Mouse (Mus musculus): ENCODE results near the gene Bnipl. TPM values are rescaled to one million over a fixed set of nuclear protein-coding genes. Genes with fewer than 3 reads are reported as not detected.
"Not testable (repeated sequence)": the region's sequence is repeated elsewhere in the genome, so short reads cannot be mapped to it uniquely, and the experiment has no call there.

Gene Bnipl
- total RNA-seq, 1 experiment from 2014 or later, result not detected

DNA sequence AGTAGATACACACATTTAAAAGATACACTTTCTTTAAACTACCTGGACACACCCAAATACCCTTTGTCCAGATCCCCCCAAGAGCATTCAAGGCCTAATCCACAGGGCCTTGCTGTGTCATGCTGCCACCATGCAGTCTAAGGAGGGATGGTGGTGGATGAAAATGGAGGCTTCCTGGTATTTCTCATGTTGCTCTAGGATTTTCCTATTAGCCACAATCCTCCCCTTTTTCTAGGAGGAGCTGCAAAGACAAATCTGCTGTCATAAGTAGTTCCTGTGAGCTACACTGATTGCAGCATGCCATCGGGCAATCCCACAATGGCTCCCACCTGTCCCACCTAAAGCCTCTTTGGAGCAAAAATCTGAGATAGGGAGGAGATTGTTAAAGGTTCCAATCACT, 23.8 kb downstream of the Bnipl start:
- no peak for ATAC-seq (ENCODE audit: extremely low read depth, insufficient number of reproducible peaks, low FRiP score, poor library complexity, severe bottlenecking)

DNA sequence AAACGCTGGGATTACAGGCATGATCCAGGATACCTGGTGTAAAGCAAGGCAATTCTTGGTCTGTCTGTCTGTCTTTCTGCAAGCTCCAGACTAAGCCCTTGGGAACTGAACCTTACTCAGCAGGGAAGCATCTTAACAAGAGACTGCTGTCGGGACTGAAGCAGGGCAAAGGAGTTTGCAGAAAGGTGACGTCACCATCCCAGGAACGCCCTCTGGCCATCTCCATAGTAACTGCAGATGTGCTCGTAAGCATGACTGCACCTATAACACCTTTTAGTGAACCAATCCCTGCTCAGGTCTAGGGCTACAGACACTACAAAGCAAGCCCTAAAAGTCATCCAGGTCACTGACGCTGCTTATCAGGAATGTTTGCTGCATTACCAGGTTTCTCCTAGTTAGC, 26.7 kb downstream of the Bnipl start:
- no peak for ATAC-seq (ENCODE audit: extremely low read depth, insufficient number of reproducible peaks, low FRiP score, poor library complexity, severe bottlenecking)

DNA sequence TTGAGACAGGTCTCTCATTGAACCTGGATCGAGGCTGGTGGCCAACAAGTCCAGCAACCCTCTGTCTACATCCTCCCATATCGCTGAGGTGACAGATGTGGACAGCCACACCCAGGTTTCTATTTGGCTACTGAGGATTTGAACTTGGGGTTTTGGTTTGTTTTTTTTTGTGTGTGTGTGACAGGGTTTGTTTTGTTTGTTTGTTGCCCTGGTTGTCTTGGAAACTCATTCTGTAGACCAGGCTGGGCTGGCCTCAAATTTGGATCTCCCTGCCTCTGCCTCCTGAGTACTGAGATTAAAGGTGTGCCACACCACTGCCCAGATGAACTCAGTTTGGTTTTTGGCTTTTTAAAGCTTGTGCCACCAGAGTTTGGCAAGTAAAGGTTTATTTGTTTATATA, 28.0 kb downstream of the Bnipl start:
- ATAC-seq (ENCODE audit: extremely low read depth, insufficient number of reproducible peaks, low FRiP score, poor library complexity, severe bottlenecking), result no peak

DNA sequence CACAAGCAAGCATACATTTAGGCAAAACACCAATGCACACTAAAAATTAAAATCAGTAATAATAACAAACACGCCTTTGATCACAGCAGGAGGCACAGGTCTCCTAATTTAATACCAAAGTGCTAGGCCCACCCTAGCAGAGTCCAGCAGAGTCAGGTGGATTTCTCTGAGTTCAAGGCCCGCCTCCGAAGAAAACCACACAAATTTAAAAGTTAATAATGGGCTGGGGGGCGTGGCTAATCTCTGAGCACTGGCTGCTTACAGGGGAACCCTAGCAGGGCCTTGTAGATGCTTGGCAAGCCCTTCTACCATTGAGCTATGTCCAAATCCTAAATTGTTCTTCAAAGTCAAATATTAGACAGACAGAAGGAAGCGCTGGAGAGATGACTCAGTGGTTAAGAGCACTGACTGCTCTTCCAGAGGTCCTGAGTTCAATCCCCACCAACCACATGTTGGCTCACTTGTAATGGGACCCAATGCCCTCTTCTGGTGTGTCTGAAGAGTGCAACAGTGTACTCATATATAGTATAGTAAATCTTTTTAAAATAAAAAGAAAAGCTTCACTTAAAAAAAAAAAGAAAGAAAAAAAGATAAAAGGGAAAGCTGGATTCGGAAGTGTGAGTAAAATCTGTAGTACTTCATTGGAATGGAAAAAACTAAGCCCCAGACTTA, 32.4 kb downstream of the Bnipl start:
- ATAC-seq (ENCODE audit: extremely low read depth, insufficient number of reproducible peaks, low FRiP score, poor library complexity, severe bottlenecking), result no peak

DNA sequence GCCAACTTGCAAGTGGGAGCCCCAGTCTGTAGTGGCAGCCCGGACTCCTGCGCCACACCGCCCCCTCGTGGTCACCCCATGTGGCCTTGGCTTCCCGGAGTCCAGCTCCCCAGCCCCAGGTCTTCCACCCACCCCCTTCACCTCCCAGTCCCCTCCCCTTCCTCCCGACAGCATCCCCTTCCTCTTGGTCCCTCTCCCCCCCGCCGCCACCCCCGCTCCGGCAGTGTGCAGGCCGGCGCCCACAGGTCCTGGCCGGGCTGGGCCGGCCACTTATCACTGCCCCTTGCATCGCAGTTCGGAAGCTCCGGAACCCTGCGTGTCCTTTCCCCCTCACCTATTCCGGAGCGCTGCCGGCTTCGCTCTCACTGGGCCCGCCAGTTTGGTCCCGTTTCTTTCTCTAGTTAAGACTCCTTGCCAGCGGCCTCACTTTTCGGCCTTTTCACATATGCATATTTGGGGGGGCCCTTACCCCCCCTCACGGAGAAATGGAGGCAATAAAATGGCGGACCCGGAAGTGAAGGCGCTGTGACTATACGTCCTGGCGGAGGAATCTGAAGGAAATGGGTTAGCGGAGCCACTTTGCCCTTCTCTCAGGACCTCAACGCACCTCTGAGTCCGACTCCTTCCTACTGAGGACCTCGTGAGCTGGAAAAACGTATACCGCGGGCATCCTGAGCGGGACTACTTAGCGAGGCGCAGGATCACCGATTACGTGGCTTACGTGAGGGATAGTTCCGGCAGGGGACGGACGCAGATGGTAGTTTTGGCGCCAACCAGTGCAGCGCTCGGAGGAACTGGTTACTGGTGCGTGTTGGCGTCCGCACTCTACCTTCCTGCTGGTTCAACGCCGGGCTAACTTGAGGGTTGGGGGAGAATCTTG, 33.5 kb downstream of the Bnipl start, which contains the start of gene Gabpb2:
TSS of gene Gabpb2 (minus strand) at position 662 of the 880 bp plus-strand sequence.
- peak; percentile 83 for ATAC-seq (ENCODE audit: extremely low read depth, insufficient number of reproducible peaks, low FRiP score, poor library complexity, severe bottlenecking)

DNA sequence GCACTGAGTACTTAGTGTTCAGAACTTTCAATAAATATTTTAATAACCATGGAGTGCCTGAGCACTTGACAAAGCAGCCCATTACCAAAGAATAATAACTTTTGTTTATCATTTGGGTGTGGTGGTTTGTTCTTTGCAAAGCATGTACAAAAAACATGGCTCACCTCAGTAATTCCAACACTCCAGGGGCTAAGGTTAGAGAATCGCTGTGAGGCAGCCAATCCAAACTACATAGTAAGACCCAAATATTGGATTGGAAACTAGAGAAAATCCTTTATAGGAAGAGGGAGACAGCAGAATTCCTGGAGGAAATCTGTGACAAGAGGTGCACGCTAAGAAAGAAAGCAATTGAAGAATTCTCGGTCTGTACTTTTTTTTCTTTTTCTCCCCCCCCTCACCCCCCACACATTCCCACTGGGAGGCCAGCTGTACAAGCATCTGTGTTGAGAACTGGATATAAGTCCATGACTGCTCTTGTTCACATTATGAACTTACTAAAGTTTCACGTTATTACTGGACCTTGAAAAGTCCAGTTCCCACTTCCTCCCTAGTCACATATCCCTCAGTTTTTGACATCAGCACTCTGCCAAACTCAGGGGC, 34.2 kb downstream of the Bnipl start:
- no peak for ATAC-seq (ENCODE audit: extremely low read depth, insufficient number of reproducible peaks, low FRiP score, poor library complexity, severe bottlenecking)

DNA sequence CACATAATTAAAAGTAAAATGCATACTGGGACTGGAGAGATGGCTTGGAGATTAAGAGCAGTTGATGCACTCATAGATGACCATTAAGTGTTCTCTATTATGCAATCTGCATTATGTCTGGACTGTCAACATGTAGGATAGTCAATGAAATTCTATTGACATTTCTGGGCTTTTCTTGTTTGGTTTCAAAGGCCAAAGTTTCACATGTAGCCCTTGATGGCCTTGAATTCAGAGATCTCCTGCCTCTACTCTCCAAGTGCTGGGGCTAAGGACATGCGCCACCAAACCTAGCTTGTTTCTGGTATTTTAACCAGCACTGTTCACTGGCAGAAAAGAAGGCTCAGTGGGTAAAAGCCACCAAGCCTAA, 37.4 kb downstream of the Bnipl start:
- ATAC-seq (ENCODE audit: extremely low read depth, insufficient number of reproducible peaks, low FRiP score, poor library complexity, severe bottlenecking), result no peak

DNA sequence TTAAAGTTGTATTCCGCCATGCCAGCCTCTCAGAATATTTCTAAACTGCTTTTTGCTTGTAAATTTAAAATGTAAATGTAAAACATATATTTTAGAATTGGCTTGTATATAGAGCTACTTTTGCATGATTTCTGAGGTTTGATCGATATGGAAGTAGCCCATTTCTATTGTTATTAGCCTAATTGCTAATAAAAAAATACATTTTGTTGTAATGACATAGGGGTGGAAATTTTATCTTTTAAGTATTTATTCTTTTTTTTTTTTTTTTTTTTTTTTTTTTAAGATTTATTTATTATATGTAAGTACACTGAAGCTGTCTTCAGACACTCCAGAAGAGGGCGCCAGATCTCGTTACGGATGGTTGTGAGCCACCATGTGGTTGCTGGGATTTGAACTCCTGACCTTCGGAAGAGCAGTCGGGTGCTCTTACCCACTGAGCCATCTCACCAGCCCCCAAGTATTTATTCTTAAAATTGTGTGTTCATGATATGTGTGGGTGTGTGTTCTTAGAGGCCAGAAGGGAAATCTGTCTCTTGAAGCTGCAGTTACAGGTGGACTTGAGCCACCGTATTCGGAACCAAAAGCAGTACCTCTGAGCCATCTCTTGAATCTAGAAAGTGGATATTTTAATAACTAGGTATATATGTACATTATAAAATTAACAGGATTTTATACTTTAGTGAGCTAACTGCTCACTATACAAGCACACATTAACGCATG, 37.9 kb downstream of the Bnipl start:
- not testable (repeated sequence) for ATAC-seq (ENCODE audit: extremely low read depth, insufficient number of reproducible peaks, low FRiP score, poor library complexity, severe bottlenecking)

DNA sequence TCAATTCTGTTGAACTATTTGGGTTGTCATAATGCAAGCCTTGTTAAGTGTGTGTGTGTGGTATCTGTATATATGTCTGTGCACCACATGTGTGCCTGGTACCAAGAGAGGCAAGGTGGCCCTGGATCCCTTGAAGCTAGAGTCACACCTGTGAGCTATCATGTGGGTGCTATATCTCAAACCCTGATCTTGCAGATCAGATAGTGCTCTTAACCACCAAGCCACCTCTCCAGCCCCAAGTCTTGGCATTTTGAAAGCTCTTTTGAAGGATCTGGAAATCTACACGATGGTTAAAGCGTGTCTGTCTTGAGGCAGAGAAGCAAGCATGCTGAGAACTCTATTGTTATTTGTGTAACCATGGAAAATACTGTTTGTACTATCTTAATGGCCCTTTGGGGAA, 40.4 kb downstream of the Bnipl start:
- ATAC-seq (ENCODE audit: extremely low read depth, insufficient number of reproducible peaks, low FRiP score, poor library complexity, severe bottlenecking), result no peak

DNA sequence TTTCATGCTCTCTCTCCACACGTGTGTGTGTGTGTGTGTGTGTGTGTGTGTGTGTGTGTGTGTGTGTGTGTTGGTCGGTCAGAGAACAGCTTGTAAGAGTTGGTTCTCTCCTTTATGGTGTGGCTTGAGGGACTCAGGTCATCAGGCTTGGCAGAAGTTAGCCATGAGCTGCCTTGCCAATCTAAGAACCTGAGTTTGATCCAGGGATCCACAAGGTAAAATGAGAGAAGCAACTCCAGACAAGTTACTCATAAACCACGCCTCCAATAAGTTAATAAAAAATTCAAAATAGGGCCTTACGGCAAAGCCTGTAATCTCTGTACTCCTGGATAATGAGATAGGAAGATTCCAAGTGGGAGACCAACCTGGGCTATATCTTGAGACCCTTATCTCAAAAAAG, 42.7 kb downstream of the Bnipl start:
- ATAC-seq (ENCODE audit: extremely low read depth, insufficient number of reproducible peaks, low FRiP score, poor library complexity, severe bottlenecking), result no peak

DNA sequence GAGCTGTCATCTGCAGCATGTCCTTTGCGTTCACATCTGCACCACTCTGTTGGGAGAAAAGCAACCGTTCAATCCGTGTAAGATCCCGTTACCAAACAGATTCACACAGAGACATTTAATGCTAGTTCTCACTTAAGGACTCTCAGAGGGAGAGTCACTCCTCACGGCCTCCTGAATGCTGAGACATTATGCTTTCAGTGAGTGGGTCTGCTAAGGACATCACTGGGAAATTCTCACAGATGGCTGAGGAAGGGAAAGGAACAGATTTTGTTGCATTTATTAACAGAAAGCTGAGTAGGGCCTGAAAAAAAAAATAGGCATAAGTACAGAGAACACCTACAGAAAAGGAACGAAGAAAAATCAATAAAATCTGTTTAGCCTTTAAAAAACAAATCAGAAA, 47.1 kb downstream of the Bnipl start:
- no peak for ATAC-seq (ENCODE audit: extremely low read depth, insufficient number of reproducible peaks, low FRiP score, poor library complexity, severe bottlenecking)

DNA sequence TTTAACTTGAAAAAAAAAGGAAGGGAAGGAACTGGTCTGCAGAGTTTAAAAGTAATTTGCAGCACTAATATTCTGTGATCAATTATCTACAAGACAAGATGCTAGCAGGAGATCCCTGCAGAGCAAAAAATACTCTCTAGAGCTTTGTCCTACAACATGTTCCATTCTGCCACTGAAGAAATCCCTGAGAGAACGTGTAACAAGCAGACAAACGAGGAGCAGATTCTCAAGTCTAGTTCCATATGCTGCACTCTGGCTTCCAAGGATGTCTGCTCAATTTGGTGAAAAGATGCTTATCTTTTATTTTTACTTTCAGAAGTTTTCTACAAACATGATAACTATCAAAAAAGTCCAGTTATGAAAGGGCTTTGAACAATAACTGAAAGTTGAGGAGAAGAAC, 50.4 kb downstream of the Bnipl start:
- no peak for ATAC-seq (ENCODE audit: extremely low read depth, insufficient number of reproducible peaks, low FRiP score, poor library complexity, severe bottlenecking)

DNA sequence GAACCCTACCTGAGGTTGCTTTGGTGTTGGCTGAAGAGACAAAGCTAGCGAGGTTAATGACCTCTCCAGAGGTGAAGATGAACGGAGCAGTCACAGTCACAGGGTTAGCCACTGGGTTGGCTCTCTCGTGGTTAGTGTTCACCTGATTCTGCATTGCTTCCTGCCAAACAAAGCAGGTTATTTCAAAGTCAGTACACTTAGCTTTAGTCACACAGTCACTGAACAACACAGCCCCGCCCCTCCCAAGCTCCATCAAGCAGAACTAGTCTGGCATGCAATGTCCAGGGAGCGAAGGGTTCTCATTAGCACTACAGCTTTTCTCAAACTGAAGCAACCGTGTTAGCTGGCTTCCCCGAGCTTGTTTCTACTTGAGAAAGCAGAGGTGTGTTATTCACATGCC, 50.9 kb downstream of the Bnipl start:
- no peak for ATAC-seq (ENCODE audit: extremely low read depth, insufficient number of reproducible peaks, low FRiP score, poor library complexity, severe bottlenecking)

DNA sequence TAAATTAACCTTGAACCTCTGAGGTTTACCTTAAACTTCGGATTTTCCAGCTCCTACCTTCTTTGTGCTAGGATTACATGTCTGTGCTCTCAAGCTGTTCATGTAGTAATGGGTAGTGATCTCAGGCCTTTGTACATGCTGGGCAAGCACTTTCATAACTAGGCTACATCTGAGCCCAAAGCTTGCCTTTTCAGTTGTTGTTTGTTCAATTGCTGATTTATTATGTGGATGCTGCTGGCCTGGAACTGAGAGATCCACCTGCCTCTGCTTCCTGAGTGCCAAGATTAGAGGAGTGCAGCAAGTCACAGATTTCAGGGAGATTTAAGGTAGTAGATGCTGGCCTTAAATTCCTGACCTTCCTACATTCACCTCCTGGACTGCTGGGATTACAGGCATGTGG, 51.9 kb downstream of the Bnipl start:
- ATAC-seq (ENCODE audit: extremely low read depth, insufficient number of reproducible peaks, low FRiP score, poor library complexity, severe bottlenecking), result no peak

DNA sequence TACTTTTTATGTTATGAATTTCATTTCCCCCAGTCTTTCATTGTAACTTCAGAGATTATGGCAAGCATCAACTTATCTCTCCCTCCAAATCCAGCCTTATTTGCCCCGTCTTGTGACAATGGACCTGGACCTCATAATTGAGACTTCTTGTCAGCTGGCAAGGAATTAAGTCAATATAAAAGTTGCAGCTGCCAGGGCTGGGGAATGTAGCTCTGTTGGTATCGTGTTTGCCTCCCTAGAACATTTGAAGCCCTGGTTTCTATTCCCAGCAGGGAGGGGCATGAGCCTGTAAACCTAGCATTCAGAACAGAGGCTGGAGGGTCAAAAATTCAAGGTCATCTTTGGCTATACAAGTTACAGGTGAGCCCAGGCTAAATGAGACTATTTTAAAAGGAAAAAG, 55.2 kb downstream of the Bnipl start:
- ATAC-seq (ENCODE audit: extremely low read depth, insufficient number of reproducible peaks, low FRiP score, poor library complexity, severe bottlenecking), result no peak

DNA sequence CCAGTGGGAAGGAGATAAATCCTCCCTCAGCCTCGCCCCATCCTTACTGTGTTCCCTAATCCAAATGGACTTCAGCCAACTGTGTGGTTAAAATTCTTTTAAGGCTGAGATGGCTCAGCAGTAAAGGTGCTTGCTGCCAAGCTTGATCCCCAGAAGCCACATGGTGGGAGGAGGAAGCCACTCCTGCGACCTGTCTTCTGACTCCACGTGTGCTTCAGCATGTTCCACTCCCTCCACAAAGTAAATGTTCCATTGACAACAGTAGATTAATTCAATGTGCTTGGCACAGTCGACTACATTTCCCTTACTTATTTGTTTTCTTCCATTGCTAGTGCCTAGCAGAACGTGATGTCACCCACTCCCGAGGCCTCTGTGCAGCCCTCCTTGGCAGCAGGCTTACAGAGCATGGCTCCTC, 56.3 kb downstream of the Bnipl start:
- ATAC-seq (ENCODE audit: extremely low read depth, insufficient number of reproducible peaks, low FRiP score, poor library complexity, severe bottlenecking), result no peak
